Mouse (Mus musculus) cerebral cortex, adult 2 months (tissue): ENCODE results near the gene B4galt3.

Experiments used
- WGBS: fragments of 180-500 bp; shearing (Covaris S2); methylation state at CpG from one replicate; pipeline ENCODE4 v1.1.7; 2018; 5-methylcytosine and 5-hydroxymethylcytosine counted together

The B4galt3 gene

DNA sequence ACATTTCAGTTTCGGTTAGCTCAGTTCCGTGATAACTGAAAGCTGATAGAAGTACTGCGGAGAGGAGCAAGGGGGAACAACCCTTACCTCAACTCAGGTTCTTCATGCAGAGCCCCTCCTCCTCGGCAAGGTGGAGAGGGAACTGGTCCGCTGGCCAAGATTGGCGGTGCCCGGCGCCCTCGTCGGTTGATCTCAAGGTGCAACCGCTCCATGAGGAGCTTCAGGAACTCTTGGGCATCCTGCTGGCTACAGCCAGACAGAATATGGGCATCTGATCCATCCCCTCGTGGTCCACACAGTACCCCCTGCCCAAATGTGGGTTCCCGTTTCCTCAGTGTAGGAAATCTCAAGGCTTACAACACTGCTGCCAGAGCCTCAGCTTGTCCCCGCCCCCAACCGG, 14.4 kb downstream of the B4galt3 start:
- 77% methylated on average over 15 of the region's 15 CpGs for WGBS

DNA sequence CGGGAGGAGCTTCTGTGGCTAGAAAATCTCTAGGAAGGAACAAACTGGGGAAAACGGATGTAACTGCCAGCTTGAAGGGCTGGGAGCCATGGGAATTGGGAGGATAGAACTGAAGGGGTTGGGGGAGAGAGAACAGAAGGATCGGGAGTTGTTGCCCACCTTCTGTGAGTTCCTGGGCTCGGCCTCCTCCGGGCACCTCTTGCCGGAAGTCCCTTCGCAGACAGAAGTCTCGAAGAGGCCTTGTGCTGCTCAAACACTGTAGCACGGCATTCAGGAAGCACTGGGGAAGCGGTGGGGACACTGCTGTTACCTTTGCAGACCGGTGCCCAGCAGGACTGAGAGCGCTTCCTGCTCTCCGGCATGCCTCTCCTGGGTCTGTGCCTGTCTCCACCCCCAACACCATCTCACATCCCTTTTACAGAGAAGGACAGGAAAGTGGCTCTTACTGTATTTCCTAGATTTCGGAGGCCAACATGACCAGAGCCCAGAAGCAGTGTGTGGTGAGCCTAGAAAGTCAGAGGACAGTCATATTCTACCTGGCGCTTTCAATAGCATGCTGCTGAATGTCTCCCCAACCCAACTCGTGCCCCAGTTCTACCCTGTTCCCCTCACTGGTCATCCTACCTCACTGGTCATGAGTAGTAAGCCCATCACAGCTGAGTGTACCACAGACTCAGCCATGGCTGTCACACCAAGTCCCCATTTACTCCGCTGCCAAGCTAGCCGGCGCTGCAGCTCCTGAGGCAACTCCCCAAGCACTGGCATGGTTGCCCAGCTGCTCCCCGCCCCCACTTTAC, 15.2 kb downstream of the B4galt3 start:
- 71% methylated on average over 20 of the region's 20 CpGs for WGBS

DNA sequence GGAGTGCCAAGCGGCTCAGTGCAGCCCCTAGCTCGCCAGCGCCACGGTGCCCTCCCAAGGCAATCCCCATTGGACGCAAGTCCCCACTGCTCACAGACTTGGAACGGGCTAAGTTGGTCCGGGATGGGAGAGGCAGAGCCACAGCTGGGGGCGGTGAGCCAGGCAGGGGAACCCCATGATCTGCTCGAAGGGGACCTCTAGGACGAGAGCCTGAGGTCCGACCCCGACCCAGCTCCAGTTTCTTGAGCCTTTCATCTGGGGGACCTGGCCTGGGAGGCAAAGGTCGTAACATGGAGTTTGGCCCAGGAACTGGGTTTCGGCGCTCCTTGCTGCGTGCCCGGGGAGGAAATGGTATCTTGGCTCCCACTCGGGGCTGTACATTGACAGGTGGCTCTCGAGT, 16.4 kb downstream of the B4galt3 start:
- 81% methylated on average over 19 of the region's 19 CpGs for WGBS

DNA sequence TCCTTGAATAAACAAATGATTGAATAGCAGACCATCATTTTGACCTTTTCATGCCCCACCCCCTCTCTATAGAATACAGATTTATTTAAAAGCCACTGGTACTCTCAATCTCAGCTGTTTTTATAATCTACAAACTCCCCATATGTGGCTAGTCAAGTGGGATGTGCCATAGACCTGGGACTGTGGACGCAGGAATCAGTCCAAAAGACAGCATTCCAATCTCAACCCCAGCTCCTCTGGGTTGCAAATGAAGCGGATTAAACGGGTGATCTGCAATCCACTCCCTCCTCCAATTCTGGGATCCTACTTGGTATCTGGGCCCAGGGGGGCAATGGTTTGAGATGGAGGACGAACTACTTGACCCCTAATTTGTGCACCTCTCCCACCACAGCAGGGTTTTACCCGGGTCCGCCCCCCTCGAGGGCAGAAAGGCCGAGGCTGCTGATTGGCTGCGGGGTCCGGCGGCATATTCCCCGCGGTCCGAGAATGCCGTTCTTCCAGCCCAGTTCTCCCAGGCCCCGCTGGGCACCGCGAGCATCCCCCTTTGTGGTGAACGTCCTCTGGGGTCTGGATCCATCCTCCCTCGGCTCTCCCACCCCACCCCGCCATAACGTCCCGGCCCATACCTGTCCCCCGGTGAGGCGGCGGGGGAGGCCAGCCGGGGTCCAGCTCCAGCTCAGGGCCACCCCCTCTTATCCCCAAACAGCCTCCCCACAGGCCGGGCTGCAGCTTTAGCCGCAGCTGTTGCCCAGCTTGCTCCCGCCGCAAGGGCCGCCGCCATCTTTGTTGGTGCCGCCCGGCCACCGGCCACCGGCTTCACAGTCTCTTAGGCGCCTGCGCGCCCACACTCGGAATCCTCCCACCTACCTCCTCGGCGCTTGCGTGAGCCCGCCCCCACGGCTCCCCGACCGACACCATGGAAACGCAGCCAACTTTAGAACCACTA, 17.3 kb downstream of the B4galt3 start, which contains the start of gene Usp21:
TSS of gene Usp21 (minus strand) at position 856 of the 946 bp plus-strand sequence.
- under 1% methylated on average over 49 of the region's 49 CpGs for WGBS

DNA sequence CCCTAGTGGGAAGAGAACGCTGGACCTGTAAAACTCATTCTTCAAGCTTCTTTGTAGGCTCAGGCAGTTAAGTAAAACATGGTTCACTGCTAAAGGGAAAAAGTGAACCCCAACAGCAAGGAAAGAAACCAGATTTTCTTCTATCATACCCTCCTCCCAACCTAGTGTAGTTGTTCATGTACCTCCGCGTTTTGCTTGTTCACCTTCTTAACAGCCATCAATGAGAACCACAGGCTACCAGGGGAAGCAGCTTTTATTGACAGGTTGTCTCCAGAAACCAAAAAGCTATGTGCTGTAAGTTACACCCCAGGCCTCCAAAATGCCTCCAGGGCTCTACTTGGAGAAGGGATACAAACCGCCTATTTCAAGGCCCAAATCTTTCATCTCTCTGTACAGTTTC, 18.2 kb downstream of the B4galt3 start:
- 62% methylated on average over 4 of the region's 4 CpGs for WGBS

DNA sequence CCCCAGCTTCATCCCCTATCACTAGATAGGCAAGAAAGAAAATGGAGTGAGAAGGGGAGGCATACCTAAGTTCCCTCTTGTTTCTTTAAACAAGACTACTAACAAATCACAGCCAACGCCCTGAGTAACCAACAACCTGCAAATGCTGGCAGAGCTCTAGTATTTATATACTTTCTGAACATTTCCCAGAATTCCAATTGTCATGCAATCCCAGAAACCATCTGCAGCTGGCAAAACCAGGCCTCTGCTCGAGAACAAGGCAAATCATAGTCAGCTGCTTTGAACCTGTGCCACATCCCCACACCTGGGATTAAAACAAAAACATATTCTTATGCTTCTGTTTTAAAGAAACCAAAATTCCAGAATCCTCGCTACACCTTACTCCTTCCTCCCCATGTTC, 23.2 kb downstream of the B4galt3 start:
- WGBS, result 52% methylated on average over 3 of the region's 3 CpGs

DNA sequence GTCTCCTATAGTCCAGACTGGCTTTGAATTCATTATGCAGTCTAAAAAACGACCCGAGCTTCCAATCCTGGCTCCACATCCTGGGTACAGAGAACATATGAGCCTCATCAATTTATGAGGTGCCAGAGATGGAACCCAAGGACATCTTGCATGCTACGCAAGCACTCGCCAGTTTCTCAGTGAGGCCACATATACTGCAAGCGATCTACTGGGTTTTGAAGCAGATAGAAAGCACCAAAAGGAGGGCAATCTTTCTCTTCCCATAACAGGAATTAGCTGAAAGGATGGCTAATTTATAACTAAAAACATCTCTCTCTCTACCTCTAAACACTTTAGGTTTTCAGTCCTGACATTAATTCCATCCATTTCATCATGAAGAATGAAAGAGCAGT, 23.8 kb downstream of the B4galt3 start:
- 16% methylated on average over 5 of the region's 5 CpGs for WGBS

DNA sequence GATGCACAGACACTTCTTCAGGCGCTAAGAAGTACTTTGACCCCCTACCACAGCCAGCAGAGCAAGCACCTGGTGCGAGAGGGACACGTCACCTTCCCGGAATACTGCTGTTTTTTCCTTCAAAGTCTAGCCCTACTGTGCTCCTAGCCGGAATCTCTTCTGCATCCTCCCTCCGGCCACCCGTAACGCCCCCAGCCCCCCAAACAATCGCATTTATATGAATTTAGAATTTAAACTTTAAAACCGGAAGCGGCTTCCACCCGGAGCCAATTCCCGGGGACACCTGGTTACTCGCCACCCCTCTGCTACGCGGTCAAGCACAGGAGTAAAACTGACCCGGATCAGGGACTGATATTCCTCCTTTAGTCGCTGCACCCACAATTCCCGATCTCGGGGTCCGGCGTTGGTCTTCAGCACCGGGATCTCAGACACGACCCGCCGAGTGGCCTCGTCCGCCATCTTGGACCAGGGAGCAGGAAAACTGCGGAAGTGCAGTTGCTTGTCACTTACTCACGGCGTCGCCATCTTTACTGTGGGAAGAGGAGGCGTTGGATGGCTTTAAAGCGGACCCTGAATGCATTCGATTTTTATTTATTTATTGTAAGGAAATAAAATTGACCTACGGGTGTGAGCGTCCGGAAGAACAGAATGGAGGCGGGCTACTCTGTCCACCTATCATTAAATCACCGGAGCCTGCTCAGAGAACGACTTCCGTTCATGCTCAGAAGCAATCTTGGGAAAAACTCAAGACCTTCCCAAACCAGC, 24.4 kb downstream of the B4galt3 start, which contains the start of gene Ufc1:
TSS of gene Ufc1 (minus strand) at position 727 of the 765 bp plus-strand sequence.
- WGBS, result under 1% methylated on average over 42 of the region's 42 CpGs

DNA sequence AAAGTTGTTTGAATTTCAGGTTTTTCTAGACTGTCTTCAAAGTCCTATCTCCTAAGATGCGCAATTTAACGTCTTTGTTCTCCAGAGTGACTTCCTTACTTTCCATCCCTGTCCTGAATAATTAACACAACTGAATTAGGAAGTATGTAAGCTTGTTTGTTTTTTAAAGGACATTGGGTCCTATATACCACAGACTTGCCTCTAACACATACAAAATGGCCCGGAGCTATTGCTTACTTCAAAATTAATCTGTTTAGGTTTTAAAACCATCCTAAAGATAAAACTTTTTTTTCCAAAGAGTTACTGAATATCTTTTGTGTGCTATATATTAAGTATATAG, 24.9 kb downstream of the B4galt3 start:
- 9% methylated on average over 3 of the region's 3 CpGs for WGBS

DNA sequence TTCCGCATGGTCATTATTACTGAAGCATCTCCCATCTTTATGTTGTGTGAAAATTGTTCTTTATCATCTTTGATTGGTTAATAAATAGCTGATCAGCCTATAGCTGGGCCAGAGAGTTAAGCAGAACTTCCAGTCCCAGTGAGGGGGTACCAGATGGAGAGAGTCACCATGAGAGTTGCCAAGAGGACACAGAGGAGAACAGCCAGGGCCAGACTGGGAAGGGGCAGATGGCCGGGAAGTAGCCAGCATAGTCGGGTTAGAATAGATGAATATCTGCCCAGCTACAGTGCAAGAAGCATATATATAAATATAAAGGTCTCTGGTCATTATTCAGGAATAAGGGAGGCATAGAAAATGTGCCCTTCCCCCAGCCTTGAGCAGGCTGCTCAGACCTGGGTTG, 28.1 kb downstream of the B4galt3 start:
- WGBS, result 79% methylated on average over 3 of the region's 3 CpGs

DNA sequence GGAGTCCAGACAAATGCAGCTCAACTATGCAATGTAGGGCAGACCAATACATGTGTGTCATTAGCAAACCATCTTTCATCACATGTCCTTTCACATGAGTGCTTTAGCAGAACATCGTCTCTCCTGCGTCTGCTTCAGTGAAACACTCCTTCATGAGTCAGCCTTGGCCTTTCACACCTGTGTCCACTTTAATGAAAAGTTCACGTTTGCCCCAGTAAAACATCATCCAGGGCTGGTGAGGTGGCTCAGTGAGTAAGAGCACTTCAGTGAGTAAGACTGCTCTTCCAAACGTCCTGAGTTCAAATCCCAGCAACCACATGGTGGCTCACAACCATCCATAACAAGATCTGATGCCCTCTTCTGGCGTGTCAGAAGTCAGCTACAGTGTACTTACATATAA, 36.0 kb downstream of the B4galt3 start:
- WGBS, result 71% methylated on average over 5 of the region's 5 CpGs

DNA sequence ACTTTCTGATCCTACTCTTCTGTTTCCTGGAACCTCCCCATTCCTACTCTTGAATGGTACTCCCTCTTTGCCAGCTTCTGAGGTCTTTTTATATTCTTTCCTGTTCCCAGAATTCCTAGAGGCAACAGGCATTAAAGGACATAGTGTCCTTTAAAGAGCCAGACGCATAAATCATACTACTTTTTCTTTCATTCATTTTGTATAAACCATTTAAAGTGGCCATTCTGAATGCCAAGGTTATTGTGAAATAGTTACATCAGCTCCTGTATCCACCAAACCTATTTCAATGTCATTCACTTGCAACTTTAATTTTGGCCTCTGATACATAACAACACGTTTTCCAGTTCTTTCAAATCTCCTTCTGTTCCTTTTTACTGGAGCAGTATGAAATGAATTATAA, 39.2 kb downstream of the B4galt3 start:
- 42% methylated on average over 2 of the region's 2 CpGs for WGBS

DNA sequence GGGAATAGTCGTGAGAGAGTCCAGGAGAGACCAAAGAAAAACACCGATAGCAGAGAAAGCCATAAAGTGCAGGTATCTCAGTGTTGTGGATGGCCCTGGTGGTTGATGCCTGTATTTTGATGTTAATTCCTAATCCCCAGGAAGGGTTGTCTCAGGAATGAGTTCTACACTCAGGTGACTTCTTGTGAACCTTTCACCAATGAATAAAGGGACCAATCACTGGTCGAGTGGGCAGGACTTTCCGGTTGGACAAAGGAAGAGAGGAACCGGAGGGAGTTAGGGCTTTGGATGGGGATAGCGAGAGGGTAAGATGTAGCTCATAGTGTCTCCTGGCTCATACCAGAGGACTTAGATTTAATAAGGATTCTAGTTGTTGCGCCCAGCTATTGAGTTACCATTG, 49.6 kb downstream of the B4galt3 start:
- 30% methylated on average over 7 of the region's 7 CpGs for WGBS

DNA sequence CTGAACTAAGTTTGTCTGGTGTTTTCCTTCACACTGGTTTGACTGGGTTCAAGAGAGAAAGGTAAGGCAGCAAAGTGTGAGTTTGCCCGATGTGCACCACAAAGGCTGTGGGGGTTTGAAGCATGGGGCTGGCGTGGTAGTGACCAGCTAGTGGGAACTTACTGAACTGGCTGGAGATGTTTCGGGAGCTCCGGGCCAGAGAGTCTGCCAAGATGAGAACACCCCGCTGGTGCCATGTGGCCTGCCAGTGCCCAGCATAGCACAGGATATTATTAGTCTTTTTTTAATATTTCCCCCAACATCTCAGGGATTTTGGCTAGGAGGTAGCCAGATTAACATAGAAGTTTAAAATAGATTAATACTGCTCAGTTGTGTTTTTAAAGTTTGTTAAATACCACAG, 50.0 kb downstream of the B4galt3 start:
- 28% methylated on average over 5 of the region's 5 CpGs for WGBS

DNA sequence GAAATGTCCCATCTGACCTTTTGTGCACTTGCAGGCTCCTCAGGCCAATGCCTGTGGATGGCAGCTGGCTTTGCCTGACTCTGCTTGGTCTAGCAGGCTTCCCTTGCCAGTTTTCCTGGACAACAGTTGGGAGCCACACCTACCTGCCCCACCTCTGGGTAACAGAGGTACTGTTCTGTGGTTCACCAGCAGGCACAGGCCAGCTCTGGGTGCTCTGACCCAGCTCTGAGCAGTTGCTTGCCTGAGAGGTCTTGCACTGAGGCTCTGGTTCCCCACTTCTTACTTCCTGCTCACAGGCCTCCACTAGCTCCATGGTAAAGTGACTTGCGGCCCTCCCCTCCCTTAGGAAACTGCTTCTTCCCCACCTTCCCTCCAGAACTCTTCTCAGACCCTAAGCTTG, 51.9 kb downstream of the B4galt3 start:
- 88% methylated on average over 1 of the region's 1 CpGs for WGBS

DNA sequence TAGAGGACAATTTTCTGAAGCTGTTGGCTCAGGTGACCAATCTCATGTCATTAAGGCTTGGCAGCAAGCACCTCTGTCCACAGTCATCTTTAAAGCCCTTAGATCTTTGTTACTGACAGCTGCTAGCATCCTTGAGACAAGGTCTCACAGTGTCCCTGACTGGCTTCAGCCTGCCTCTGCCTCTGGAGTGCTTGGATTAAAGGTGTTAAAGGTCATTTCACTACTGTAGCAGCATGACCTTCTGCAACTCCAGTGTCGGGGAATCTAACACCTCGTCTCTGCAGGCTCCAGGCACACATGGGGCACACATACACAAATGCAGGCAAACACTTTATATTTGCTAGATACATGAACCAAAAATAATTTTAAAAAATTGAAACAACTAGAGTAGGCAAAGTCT, 55.4 kb downstream of the B4galt3 start:
- 86% methylated on average over 2 of the region's 2 CpGs for WGBS
